Mouse (Mus musculus) embryonic fibroblast, embryonic 13.5 days (primary cell): ENCODE measurements around the gene Zfyve21. TPM values are rescaled to one million over a fixed set of nuclear protein-coding genes. Genes with fewer than 3 reads are reported as not detected.

Experiments used
- H3K27ac ChIP-seq: 2 replicates; pipeline ENCODE4 v1.5.1; 2012; ENCODE audit warnings: low read length, control low read depth, inconsistent platforms; ENCODE audit not compliant: insufficient read depth
- H3K4me1 ChIP-seq: 2 replicates; pipeline ENCODE4 v1.6.1; 2011; ENCODE audit warnings: low read length; ENCODE audit not compliant: control insufficient read depth, insufficient read depth
- H3K4me3 ChIP-seq: 2 replicates; pipeline ENCODE4 v1.5.1; 2011; ENCODE audit warnings: mild to moderate bottlenecking, control low read depth, low read length; ENCODE audit not compliant: insufficient read depth
- CTCF ChIP-seq: IDR thresholded peaks from 2 replicates; pipeline ENCODE4 v1.5.1; 2011; ENCODE audit warnings: mild to moderate bottlenecking, control low read depth, low read length, moderate library complexity, borderline replicate concordance; ENCODE audit not compliant: insufficient read depth
- POLR2A ChIP-seq: IDR thresholded peaks from 2 replicates; pipeline ENCODE4 v1.6.1; 2011; ENCODE audit warnings: low read depth, mild to moderate bottlenecking, control low read depth, low read length, moderate library complexity
- polyA plus RNA-seq: library from polyadenylated mRNA; stranded (reverse); fragments of >200 nt; gene quantifications from 2 replicates; pipeline ENCODE4 v1.2.4, GENCODE M21; 2011; ENCODE audit warnings: low read depth; ENCODE audit not compliant: missing spikeins, insufficient read length

The Zfyve21 gene
- polyA plus RNA-seq, 1 experiment, result 32.9 TPM

- Histone ChIP-seq H3K27ac (no peak overlapping the region), H3K4me3 (no peak overlapping the region), H3K4me1 (no peaks in the 10 kb centered on the region)
- no peak for TF ChIP-seq POLR2A
- no peak for TF ChIP-seq CTCF
Measured at GRCm38 (mm10) chr12:111798493-111798892, 15.5 kb upstream of the Zfyve21 start.

GRCm38 (mm10) chr12:111800459-111801183 is 13.3 kb upstream of the Zfyve21 start:
- TF ChIP-seq CTCF (no peak), POLR2A (no peak)
- H3K27ac ChIP-seq, result no peak overlapping the region
- no peaks in the 10 kb centered on the region for H3K4me1 ChIP-seq
- H3K4me3 ChIP-seq, result no peak overlapping the region

GRCm38 (mm10) chr12:111803538-111803937 is 10.4 kb upstream of the Zfyve21 start:
- TF ChIP-seq CTCF (no peak), POLR2A (no peak)
- no peaks in the 10 kb centered on the region for H3K4me1 ChIP-seq

GRCm38 (mm10) chr12:111808775-111809174 is 5.2 kb upstream of the Zfyve21 start:
- Histone ChIP-seq H3K4me3 (no peak overlapping the region), H3K27ac (no peak overlapping the region), H3K4me1 (peaks cover 2% of the 10 kb centered on the region; the same call in 1 of the 2 replicates)
- TF ChIP-seq POLR2A (no peak), CTCF (no peak)

More at GRCm38 (mm10) chr12:111803538-111803937, 10.4 kb upstream of the Zfyve21 start:
- Histone ChIP-seq H3K27ac (no peak overlapping the region), H3K4me3 (no peak overlapping the region)

- Histone ChIP-seq H3K4me1 (peaks cover 2% of the 10 kb centered on the region; the same call in 1 of the 2 replicates), H3K27ac (0 out of 2 replicates have a peak overlapping the region, but pooled peaks have one; percentile 7), H3K4me3 (no peak overlapping the region)
- TF ChIP-seq POLR2A (0 out of 2 replicates have a peak, but pooled peaks have one; percentile 33), CTCF (no peak; the same call in 1 of the 2 replicates)
Measured at GRCm38 (mm10) chr12:111809762-111810161, 4.2 kb upstream of the Zfyve21 start.

GRCm38 (mm10) chr12:111812075-111812474 is 1.9 kb upstream of the Zfyve21 start:
- no peak overlapping the region for H3K4me3 ChIP-seq
- H3K4me1 ChIP-seq, result peaks cover 2% of the 10 kb centered on the region; the same call in 1 of the 2 replicates
- no peak overlapping the region for H3K27ac ChIP-seq
- TF ChIP-seq CTCF, result no peak
- TF ChIP-seq POLR2A, result no peak

- Histone ChIP-seq H3K4me1 (peaks cover 2% of the 10 kb centered on the region; the same call in 1 of the 2 replicates), H3K4me3 (peak overlapping the region; percentile 61), H3K27ac (no peak overlapping the region)
- no peak for TF ChIP-seq POLR2A
- no peak for TF ChIP-seq CTCF
Measured at GRCm38 (mm10) chr12:111812611-111813010, 1.4 kb upstream of the Zfyve21 start.

- Histone ChIP-seq H3K4me3 (peak overlapping the region; percentile 61), H3K4me1 (peaks cover 2% of the 10 kb centered on the region; the same call in 1 of the 2 replicates), H3K27ac (no peak overlapping the region)
- no peak for TF ChIP-seq CTCF
- no peak for TF ChIP-seq POLR2A
Measured at GRCm38 (mm10) chr12:111813111-111813765, 732 bp upstream of the Zfyve21 start.

GRCm38 (mm10) chr12:111814769-111815762 is 1.1 kb downstream of the Zfyve21 start:
- TF ChIP-seq POLR2A (no peak), CTCF (no peak)
- H3K4me1 ChIP-seq, result peaks cover 2% of the 10 kb centered on the region; the same call in 1 of the 2 replicates
- peak overlapping the region; percentile 92 for H3K4me3 ChIP-seq
- peak overlapping the region; percentile 83 for H3K27ac ChIP-seq
